Mouse (Mus musculus) embryonic facial prominence, embryonic 11.5 days (tissue): ENCODE results near the gene Mybpc2. TPM values are rescaled to one million over a fixed set of nuclear protein-coding genes. Genes with fewer than 3 reads are reported as not detected.

Source experiments
- ATAC-seq: fragments of 200-750 bp; cut with Nextera tagmentation; replicated peaks from 2 replicates; pipeline ENCODE4 v1.8.0; 2017; ENCODE audit warnings: low read depth; ENCODE audit not compliant: insufficient number of reproducible peaks, low FRiP score, low TSS enrichment
- DNase-seq: peaks from one replicate; pipeline ENCODE4 v3.0.0-alpha.2; 2015; ENCODE audit warnings: low spot score
- H3K27ac ChIP-seq: fragments of 300-500 bp; sonication (generic); replicated peaks from 2 replicates; pipeline ENCODE4 v1.5.1; 2014; ENCODE audit warnings: mild to moderate bottlenecking, low read depth, low read length, control low read depth
- H3K27me3 ChIP-seq: fragments of 300-500 bp; sonication (generic); 2 replicates; pipeline ENCODE4 v1.6.1; 2014; ENCODE audit warnings: mild to moderate bottlenecking, low read length, moderate library complexity, mixed read lengths; ENCODE audit not compliant: control insufficient read depth, insufficient read depth
- H3K36me3 ChIP-seq: fragments of 300-500 bp; sonication (generic); replicated peaks from 2 replicates; pipeline ENCODE4 v1.6.1; 2014; ENCODE audit warnings: low read depth, mild to moderate bottlenecking, low read length, moderate library complexity, mixed read lengths; ENCODE audit not compliant: control insufficient read depth, insufficient read depth
- H3K4me1 ChIP-seq: fragments of 300-500 bp; sonication (generic); 2 replicates; pipeline ENCODE4 v1.6.1; 2014; ENCODE audit warnings: low read length, mixed read lengths; ENCODE audit not compliant: control insufficient read depth, insufficient read depth
- H3K4me2 ChIP-seq: fragments of 300-500 bp; sonication (generic); 2 replicates; pipeline ENCODE4 v1.6.1; 2014; ENCODE audit warnings: low read depth, mild to moderate bottlenecking, control low read depth, low read length, moderate library complexity
- H3K4me3 ChIP-seq: fragments of 300-500 bp; sonication (generic); 2 replicates; pipeline ENCODE4 v1.5.1; 2014; ENCODE audit warnings: low read depth, low read length, control low read depth
- H3K9ac ChIP-seq: fragments of 300-500 bp; sonication (generic); replicated peaks from 2 replicates; pipeline ENCODE4 v1.6.1; 2014; ENCODE audit warnings: mild to moderate bottlenecking, control low read depth, low read length
- H3K9me3 ChIP-seq: fragments of 300-500 bp; sonication (generic); replicated peaks from 2 replicates; pipeline ENCODE4 v1.6.1; 2016; ENCODE audit warnings: mild to moderate bottlenecking, low read length, inconsistent platforms, mixed read lengths; ENCODE audit not compliant: control insufficient read depth
- WGBS: fragments of 180-500 bp; shearing (Covaris S2); extraction: QIAGEN DNeasy Blood & Tissue Kit; methylation state at CpG from one replicate; pipeline ENCODE4 v1.1.7; 2014; 5-methylcytosine and 5-hydroxymethylcytosine counted together
- polyA plus RNA-seq: library from polyadenylated mRNA; unstranded; fragments of >200 nt; fragmentation: Nextera tagmentation; extraction: Ambion mirVana; gene quantifications from 2 replicates; pipeline ENCODE4 v1.2.1, GENCODE M21; 2014

Gene Mybpc2
- polyA plus RNA-seq, 1 experiment from 2014 or later = not detected

DNA sequence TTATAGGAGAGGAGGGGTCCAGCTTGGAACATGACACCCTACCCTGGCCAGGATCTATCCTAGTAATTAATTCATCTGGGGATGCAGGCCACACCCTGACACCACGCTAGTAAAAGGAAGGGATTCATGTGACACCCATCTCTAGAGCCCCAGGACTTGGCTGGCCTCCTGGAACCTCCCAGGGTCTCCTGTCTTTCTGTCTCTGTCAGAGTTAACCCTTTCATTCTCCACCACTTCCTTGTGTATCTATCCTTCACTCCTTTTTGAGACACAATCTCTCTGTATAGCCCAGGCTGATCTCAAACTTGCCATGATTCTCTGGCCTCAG, 51.9 kb downstream of the Mybpc2 start:
- DNase-seq = no peak
- no peak for ATAC-seq
- Histone ChIP-seq H3K9me3 (no peaks in the 10 kb centered on the region), H3K9ac (no peak overlapping the region), H3K4me2 (no peak overlapping the region), H3K27ac (no peak overlapping the region), H3K36me3 (no peaks in the 10 kb centered on the region), H3K27me3 (peaks cover 4% of the 10 kb centered on the region; the same call in 1 of the 2 replicates), H3K4me1 (0 out of 2 replicates have a peak, but pooled peaks cover 3% of the 10 kb centered on the region), H3K4me3 (no peak overlapping the region)
- 20% methylated on average over 1 of the region's 1 CpGs for WGBS

- H3K4me2 ChIP-seq = no peak overlapping the region
- no peak overlapping the region for H3K27ac ChIP-seq
- H3K4me1 ChIP-seq = peaks cover 3% of the 10 kb centered on the region; the same call in 1 of the 2 replicates
- H3K4me3 ChIP-seq = no peak overlapping the region
- no peak for DNase-seq
- ATAC-seq = no peak
- H3K27me3 ChIP-seq = peaks cover 4% of the 10 kb centered on the region; the same call in 1 of the 2 replicates
- H3K9me3 ChIP-seq = no peaks in the 10 kb centered on the region
- no peak overlapping the region for H3K9ac ChIP-seq
- 43% methylated on average over 6 of the region's 6 CpGs for WGBS
- no peaks in the 10 kb centered on the region for H3K36me3 ChIP-seq
These were observed 52.4 kb downstream of the Mybpc2 start for GRCm38 (mm10) chr7:44471880-44472557.

DNA sequence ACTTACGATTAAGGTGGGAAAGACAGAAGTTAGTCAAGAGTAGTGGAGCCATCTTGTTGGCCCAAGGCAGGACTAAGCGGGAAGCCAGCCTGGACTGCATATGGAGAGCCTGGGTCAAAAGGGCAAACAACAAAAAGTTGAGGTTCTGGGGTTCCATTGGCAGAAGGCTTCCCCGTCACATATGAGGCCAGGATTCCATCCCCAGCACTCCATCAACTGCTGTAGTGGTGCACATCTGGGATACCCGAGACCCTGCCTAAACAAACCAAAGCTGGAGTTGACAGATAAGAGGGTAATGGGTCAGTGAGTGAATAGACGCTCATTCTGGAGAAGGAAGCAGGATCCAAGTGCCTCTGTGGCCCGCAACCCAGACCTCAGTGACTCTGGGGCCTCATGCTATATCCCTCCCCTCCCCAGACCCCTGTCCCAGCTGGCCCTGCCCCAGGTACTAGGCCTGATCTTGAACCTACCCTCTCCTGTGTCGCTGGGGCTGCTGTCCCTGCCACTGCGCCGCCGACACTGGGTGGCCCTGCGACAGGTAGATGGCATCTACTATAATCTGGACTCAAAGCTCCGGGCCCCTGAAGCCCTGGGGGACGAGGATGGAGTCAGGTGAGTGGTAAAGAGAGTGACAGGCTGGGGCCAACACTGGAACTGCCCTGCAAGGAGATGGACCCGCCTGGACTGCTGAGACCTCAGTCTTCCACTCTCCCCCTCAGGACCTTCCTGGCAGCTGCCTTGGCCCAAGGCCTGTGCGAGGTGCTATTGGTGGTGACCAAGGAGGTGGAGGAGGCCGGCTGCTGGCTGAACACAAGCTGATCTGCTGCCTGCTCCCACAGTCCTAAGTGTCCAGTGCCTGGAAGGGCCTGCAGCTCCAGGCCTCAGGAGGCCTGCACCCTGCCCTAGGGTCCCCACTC, 53.5 kb downstream of the Mybpc2 start:
- H3K4me3 ChIP-seq = no peak overlapping the region
- H3K27ac ChIP-seq = no peak overlapping the region
- no peaks in the 10 kb centered on the region for H3K9me3 ChIP-seq
- peaks cover 3% of the 10 kb centered on the region; the same call in 1 of the 2 replicates for H3K4me1 ChIP-seq
- no peak overlapping the region for H3K9ac ChIP-seq
- DNase-seq = no peak
- peaks cover 4% of the 10 kb centered on the region; the same call in 1 of the 2 replicates for H3K27me3 ChIP-seq
- no peak for ATAC-seq
- no peak overlapping the region for H3K4me2 ChIP-seq
- no peaks in the 10 kb centered on the region for H3K36me3 ChIP-seq
- 84% methylated on average over 16 of the region's 16 CpGs for WGBS

- Histone ChIP-seq H3K9ac (no peak overlapping the region), H3K9me3 (no peaks in the 10 kb centered on the region), H3K4me2 (no peak overlapping the region), H3K4me1 (peaks cover 3% of the 10 kb centered on the region; the same call in 1 of the 2 replicates), H3K36me3 (no peaks in the 10 kb centered on the region), H3K27ac (no peak overlapping the region), H3K4me3 (no peak overlapping the region), H3K27me3 (no peaks in the 10 kb centered on the region)
- ATAC-seq = no peak
- 86% methylated on average over 16 of the region's 16 CpGs for WGBS
- DNase-seq = no peak
These were observed 54.5 kb downstream of the Mybpc2 start for GRCm38 (mm10) chr7:44469677-44470675.

- no peak overlapping the region for H3K27ac ChIP-seq
- 63% methylated on average over 14 of the region's 15 CpGs for WGBS
- no peak for DNase-seq
- peaks cover 6% of the 10 kb centered on the region; the same call in 1 of the 2 replicates for H3K4me1 ChIP-seq
- H3K9ac ChIP-seq = peak overlapping the region; percentile 75
- H3K9me3 ChIP-seq = no peaks in the 10 kb centered on the region
- ATAC-seq = no peak
- no peaks in the 10 kb centered on the region for H3K36me3 ChIP-seq
- peak overlapping the region; percentile 43 for H3K4me2 ChIP-seq
- H3K4me3 ChIP-seq = peak overlapping the region; percentile 67
- no peaks in the 10 kb centered on the region; the same call in 1 of the 2 replicates for H3K27me3 ChIP-seq
These were observed 55.7 kb downstream of the Mybpc2 start for GRCm38 (mm10) chr7:44468644-44469285.

DNA sequence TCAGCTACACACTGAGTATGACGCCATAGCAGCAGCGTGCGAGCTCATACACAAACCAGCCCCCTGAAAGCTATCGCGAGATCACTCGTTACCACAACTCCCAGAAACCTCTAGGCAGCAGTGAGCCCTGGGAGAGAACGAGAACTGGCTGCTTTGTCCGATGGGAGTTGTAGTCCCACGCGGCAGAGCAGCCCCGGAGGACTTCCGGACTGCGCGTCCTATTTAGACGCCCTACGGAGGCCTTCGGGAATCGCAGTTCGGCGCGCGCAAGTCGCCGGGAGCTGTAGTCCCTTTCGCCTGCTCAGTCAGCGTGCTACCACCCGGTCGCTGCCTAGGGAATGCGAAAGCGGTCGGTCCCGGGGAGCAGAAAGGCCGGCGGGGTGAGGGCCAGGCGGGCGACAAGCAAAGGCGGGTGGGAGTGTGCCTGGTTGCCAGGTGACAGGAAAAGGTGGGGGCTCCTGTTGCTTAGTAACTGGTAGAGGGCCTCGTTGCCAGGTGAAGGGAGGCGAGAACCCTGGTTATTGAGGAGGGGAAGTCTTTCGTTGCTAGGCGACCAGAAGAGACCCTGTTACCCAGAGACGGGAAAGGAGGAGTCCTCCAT, 56.5 kb downstream of the Mybpc2 start, which contains the start of gene Josd2:
Gene Josd2 (plus strand): TSS at position 170 of the 601 bp plus-strand sequence.
- Histone ChIP-seq H3K27me3 (peaks cover 8% of the 10 kb centered on the region), H3K36me3 (no peaks in the 10 kb centered on the region), H3K9me3 (no peaks in the 10 kb centered on the region), H3K9ac (peak within 1 kb of the TSS; percentile 75), H3K4me3 (peak within 1 kb of the TSS; percentile 67), H3K27ac (no peak within 1 kb of the TSS; the same call in none of the 2 replicates), H3K4me2 (peak within 1 kb of the TSS; percentile 43), H3K4me1 (peaks cover 6% of the 10 kb centered on the region; the same call in 1 of the 2 replicates)
- ATAC-seq (peak; percentile 94), DNase-seq (peak; percentile 99)
- WGBS = 0% methylated on average over 42 of the region's 42 CpGs

- Histone ChIP-seq H3K4me3 (no peak overlapping the region), H3K4me1 (peaks cover 6% of the 10 kb centered on the region), H3K36me3 (no peaks in the 10 kb centered on the region), H3K4me2 (no peak overlapping the region), H3K9me3 (no peaks in the 10 kb centered on the region), H3K27ac (no peak overlapping the region; the same call in 1 of the 2 replicates), H3K27me3 (peaks cover 18% of the 10 kb centered on the region), H3K9ac (no peak overlapping the region)
- DNase-seq (no peak), ATAC-seq (no peak)
- WGBS = 84% methylated on average over 16 of the region's 16 CpGs
These were observed 57.6 kb downstream of the Mybpc2 start for GRCm38 (mm10) chr7:44466888-44467311.
